Mouse (Mus musculus): ENCODE data around the gene Bcl2l14.

Gene Bcl2l14

GRCm38 (mm10) chr6:134396018-134396417 lies at the start of gene Bcl2l14:
TSS of gene Bcl2l14 (plus strand) at chr6:134396318.
- H3K4me3 ChIP-seq (replicated peaks; ENCODE audit: low read length): no peak within 1 kb of the TSS
- H3K4me1 ChIP-seq (replicated peaks; ENCODE audit: low read depth, low read length): peaks cover 3% of the 10 kb centered on the region; the same call in 1 of the 2 replicates
- H3K27me3 ChIP-seq (ENCODE audit: insufficient read depth, low read length): no peaks in the 10 kb centered on the region
- peaks cover 11% of the 10 kb centered on the region for H3K9me3 ChIP-seq (ENCODE audit: low read length)
- no peak for TF ChIP-seq POU5F1 (IDR thresholded peaks at IDR 0.05; ENCODE audit: borderline replicate concordance, low read length)
- no peak for TF ChIP-seq CTCF (conservative IDR thresholded peaks at IDR 0.05; ENCODE audit: low read length)
- no peak for TF ChIP-seq NANOG (IDR thresholded peaks at IDR 0.05; ENCODE audit: borderline replicate concordance, low read length)
- no peaks in the 10 kb centered on the region for H3K36me3 ChIP-seq (ENCODE audit: insufficient read depth, low read length)

GRCm38 (mm10) chr6:134348526-134349067 lies 47.5 kb upstream of the Bcl2l14 start:
- no peaks in the 10 kb centered on the region for H3K27me3 ChIP-seq (ENCODE audit: insufficient read depth, low read length)
- H3K4me1 ChIP-seq (replicated peaks; ENCODE audit: low read depth, low read length): peaks cover 46% of the 10 kb centered on the region
- no peaks in the 10 kb centered on the region for H3K36me3 ChIP-seq (ENCODE audit: insufficient read depth, low read length)
- TF ChIP-seq POU5F1 (IDR thresholded peaks at IDR 0.05; ENCODE audit: borderline replicate concordance, low read length): no peak
- TF ChIP-seq NANOG (IDR thresholded peaks at IDR 0.05; ENCODE audit: borderline replicate concordance, low read length): no peak
- TF ChIP-seq CTCF (conservative IDR thresholded peaks at IDR 0.05; ENCODE audit: low read length): no peak
- H3K9me3 ChIP-seq (ENCODE audit: low read length): peaks cover 21% of the 10 kb centered on the region
- H3K4me3 ChIP-seq (replicated peaks; ENCODE audit: low read length): peak overlapping the region; percentile 61

DNA sequence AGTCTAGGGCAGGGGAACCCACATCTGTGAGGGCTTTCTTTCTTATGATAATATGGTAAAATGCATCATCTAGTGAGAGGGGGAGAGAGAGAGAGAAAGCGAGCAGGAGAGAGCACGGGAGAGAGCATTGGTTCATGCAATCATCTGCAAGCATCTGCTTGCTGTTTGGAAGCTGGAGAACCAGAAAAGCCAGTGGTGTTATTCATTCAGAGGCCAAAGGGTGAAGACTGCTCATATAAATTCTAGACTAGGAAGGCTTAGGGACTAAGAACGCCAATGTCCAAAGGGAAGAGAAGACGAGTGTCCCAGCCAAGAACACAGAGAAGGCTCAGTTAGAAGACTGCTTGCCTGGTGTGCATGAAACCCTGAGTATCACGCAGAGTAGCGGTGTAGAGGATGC lies 43.2 kb upstream of the Bcl2l14 start:
- Histone ChIP-seq H3K9me3 (ENCODE audit: low read length) (peaks cover 11% of the 10 kb centered on the region), H3K36me3 (ENCODE audit: insufficient read depth, low read length) (no peaks in the 10 kb centered on the region), H3K27me3 (ENCODE audit: insufficient read depth, low read length) (no peaks in the 10 kb centered on the region), H3K4me3 (replicated peaks; ENCODE audit: low read length) (no peak overlapping the region), H3K4me1 (replicated peaks; ENCODE audit: low read depth, low read length) (peaks cover 56% of the 10 kb centered on the region)
- TF ChIP-seq NANOG (IDR thresholded peaks at IDR 0.05; ENCODE audit: borderline replicate concordance, low read length): no peak
- TF ChIP-seq POU5F1 (IDR thresholded peaks at IDR 0.05; ENCODE audit: borderline replicate concordance, low read length): no peak

DNA sequence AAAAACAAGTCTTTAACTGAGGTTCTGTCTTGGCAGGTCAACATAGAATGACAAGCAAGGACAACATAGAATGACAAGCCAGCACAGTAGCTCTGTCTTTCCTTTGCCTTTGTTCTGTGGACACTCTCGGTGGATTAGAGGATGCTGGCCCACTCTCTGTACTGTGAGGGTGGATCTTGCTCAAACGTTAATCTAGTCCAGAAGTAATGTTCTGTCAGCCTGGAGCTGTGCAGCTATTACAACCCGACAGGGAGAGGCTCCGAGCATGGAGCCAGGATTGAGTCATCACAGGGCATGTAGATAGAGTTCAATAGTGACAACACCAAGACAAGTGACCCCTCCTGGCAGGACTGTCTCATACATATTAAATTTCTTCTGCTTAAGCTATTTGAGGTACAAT lies 42.4 kb upstream of the Bcl2l14 start:
- Histone ChIP-seq H3K36me3 (ENCODE audit: insufficient read depth, low read length) (no peaks in the 10 kb centered on the region), H3K9me3 (ENCODE audit: low read length) (peaks cover 11% of the 10 kb centered on the region), H3K4me1 (replicated peaks; ENCODE audit: low read depth, low read length) (peaks cover 50% of the 10 kb centered on the region), H3K4me3 (replicated peaks; ENCODE audit: low read length) (no peak overlapping the region), H3K27me3 (ENCODE audit: insufficient read depth, low read length) (no peaks in the 10 kb centered on the region)
- TF ChIP-seq CTCF (conservative IDR thresholded peaks at IDR 0.05; ENCODE audit: low read length): no peak
- TF ChIP-seq POU5F1 (IDR thresholded peaks at IDR 0.05; ENCODE audit: borderline replicate concordance, low read length): no peak
- no peak for TF ChIP-seq NANOG (IDR thresholded peaks at IDR 0.05; ENCODE audit: borderline replicate concordance, low read length)

- Histone ChIP-seq H3K36me3 (ENCODE audit: insufficient read depth, low read length) (no peaks in the 10 kb centered on the region), H3K9me3 (ENCODE audit: low read length) (no peaks in the 10 kb centered on the region), H3K4me3 (replicated peaks; ENCODE audit: low read length) (no peak overlapping the region), H3K27me3 (ENCODE audit: insufficient read depth, low read length) (0 out of 2 replicates have a peak, but pooled peaks cover 3% of the 10 kb centered on the region), H3K4me1 (replicated peaks; ENCODE audit: low read depth, low read length) (peaks cover 20% of the 10 kb centered on the region)
- TF ChIP-seq CTCF (conservative IDR thresholded peaks at IDR 0.05; ENCODE audit: low read length): no peak
- TF ChIP-seq NANOG (IDR thresholded peaks at IDR 0.05; ENCODE audit: borderline replicate concordance, low read length): no peak
- TF ChIP-seq POU5F1 (IDR thresholded peaks at IDR 0.05; ENCODE audit: borderline replicate concordance, low read length): no peak
Observed at GRCm38 (mm10) chr6:134357570-134357969, 38.5 kb upstream of the Bcl2l14 start.

DNA sequence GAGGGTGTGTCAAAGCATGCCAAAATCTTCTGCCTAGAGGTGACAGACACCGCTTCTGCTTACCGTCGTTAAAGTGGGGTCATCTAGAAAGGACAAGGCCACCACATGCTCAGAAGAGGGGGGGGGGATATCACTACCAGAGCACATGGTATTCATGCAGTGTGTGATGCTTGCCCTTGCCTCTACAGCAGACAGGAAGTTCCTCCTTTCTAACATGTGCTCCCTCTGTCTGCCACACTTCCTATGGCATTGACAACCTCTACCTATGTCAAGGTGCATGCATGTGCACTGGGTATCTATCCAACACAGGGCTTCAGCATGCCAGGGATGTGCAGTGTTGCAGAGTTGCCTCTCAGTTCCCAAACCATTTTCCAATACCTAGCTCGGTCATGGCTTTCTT lies 36.0 kb upstream of the Bcl2l14 start:
- no peak overlapping the region for H3K4me3 ChIP-seq (replicated peaks; ENCODE audit: low read length)
- TF ChIP-seq NANOG (IDR thresholded peaks at IDR 0.05; ENCODE audit: borderline replicate concordance, low read length): no peak
- no peak for TF ChIP-seq CTCF (conservative IDR thresholded peaks at IDR 0.05; ENCODE audit: low read length)
- no peak for TF ChIP-seq POU5F1 (IDR thresholded peaks at IDR 0.05; ENCODE audit: borderline replicate concordance, low read length)
- H3K27me3 ChIP-seq (ENCODE audit: insufficient read depth, low read length): 0 out of 2 replicates have a peak, but pooled peaks cover 3% of the 10 kb centered on the region

GRCm38 (mm10) chr6:134364644-134365043 lies 31.5 kb upstream of the Bcl2l14 start:
- TF ChIP-seq POU5F1 (IDR thresholded peaks at IDR 0.05; ENCODE audit: borderline replicate concordance, low read length): no peak
- no peak for TF ChIP-seq CTCF (conservative IDR thresholded peaks at IDR 0.05; ENCODE audit: low read length)
- TF ChIP-seq NANOG (IDR thresholded peaks at IDR 0.05; ENCODE audit: borderline replicate concordance, low read length): no peak

More for the DNA sequence above, 36.0 kb upstream of the Bcl2l14 start:
- Histone ChIP-seq H3K36me3 (ENCODE audit: insufficient read depth, low read length) (no peaks in the 10 kb centered on the region), H3K4me1 (replicated peaks; ENCODE audit: low read depth, low read length) (peaks cover 5% of the 10 kb centered on the region), H3K9me3 (ENCODE audit: low read length) (no peaks in the 10 kb centered on the region)

DNA sequence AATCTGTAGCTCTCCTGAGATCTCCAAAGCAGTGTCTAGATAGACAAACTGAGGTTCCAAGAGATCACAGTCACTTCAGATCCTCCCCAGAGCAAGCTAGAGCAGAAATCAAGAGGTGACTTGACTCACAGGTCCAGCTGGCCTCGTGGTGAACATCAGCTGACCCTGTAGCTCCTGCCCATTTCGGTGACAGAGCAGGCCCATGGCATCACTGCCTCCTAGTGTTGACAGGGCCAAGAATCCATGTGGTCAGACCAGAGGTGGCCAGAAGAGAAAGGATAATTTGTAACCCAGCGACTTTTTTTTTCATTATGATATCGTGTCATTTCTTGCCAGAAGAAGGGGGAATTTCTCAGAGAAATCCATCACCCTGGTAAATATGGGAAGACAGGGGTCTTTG lies 30.2 kb upstream of the Bcl2l14 start:
- TF ChIP-seq NANOG (IDR thresholded peaks at IDR 0.05; ENCODE audit: borderline replicate concordance, low read length) (no peak), CTCF (conservative IDR thresholded peaks at IDR 0.05; ENCODE audit: low read length) (no peak), POU5F1 (IDR thresholded peaks at IDR 0.05; ENCODE audit: borderline replicate concordance, low read length) (no peak)
- H3K36me3 ChIP-seq (ENCODE audit: insufficient read depth, low read length): no peaks in the 10 kb centered on the region
- no peaks in the 10 kb centered on the region for H3K9me3 ChIP-seq (ENCODE audit: low read length)
- peaks cover 52% of the 10 kb centered on the region for H3K4me1 ChIP-seq (replicated peaks; ENCODE audit: low read depth, low read length)
- no peak overlapping the region for H3K4me3 ChIP-seq (replicated peaks; ENCODE audit: low read length)
- H3K27me3 ChIP-seq (ENCODE audit: insufficient read depth, low read length): peaks cover 13% of the 10 kb centered on the region

More at GRCm38 (mm10) chr6:134364644-134365043, 31.5 kb upstream of the Bcl2l14 start:
- H3K36me3 ChIP-seq (ENCODE audit: insufficient read depth, low read length): no peaks in the 10 kb centered on the region
- peaks cover 45% of the 10 kb centered on the region for H3K4me1 ChIP-seq (replicated peaks; ENCODE audit: low read depth, low read length)
- H3K9me3 ChIP-seq (ENCODE audit: low read length): no peaks in the 10 kb centered on the region
- no peak overlapping the region for H3K4me3 ChIP-seq (replicated peaks; ENCODE audit: low read length)
- H3K27me3 ChIP-seq (ENCODE audit: insufficient read depth, low read length): peaks cover 13% of the 10 kb centered on the region; the same call in 1 of the 2 replicates
